Mouse (Mus musculus): ENCODE data around the gene Med24.

DNA sequence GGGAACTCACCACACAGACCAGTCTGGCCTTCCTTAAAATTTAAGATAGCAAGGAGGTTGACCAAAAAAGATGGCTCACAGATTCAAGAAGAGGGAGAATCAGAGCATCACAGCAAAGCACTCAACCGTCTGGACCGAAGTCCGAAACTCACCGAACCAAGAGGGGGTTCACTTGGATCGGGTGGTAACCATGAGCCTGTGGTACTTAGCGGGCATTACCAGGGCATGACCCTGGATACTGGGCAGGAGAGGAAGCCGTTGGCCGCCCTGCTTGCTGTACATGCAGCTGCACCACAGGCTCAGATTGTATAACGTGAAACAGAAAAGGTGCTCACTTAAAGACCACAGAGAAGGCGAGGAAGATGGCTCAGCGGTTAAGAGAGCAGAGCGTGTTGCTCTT is 32.0 kb downstream of the Med24 start:
- no peak for TF ChIP-seq CTCF (conservative IDR thresholded peaks at IDR 0.05; ENCODE audit: low read length)
- no peak for TF ChIP-seq NANOG (IDR thresholded peaks at IDR 0.05; ENCODE audit: borderline replicate concordance, low read length)

Measured in E14TG2a.4 (cell line).